Mouse (Mus musculus) myocyte (in vitro differentiated cells): ENCODE measurements around the gene Smad1.

Source experiments
- E2F4 ChIP-seq: IDR thresholded peaks from one replicate; pipeline ENCODE4 v1.6.1; 2011; ENCODE audit warnings: mild to moderate bottlenecking, control low read depth, moderate library complexity; ENCODE audit not compliant: insufficient read depth
- POLR2A ChIP-seq: IDR thresholded peaks from one replicate; pipeline ENCODE4 v1.6.1; 2011; ENCODE audit warnings: low read depth, mild to moderate bottlenecking, control low read depth, moderate library complexity; ENCODE audit not compliant: insufficient read length
- REST ChIP-seq: IDR thresholded peaks from one replicate; pipeline ENCODE4 v1.6.1; 2011; ENCODE audit warnings: mild to moderate bottlenecking, control low read depth, moderate library complexity; ENCODE audit not compliant: insufficient read depth, insufficient read length

GRCm38 (mm10) chr8:79350094-79350593, 49.2 kb downstream of the Smad1 start:
- TF ChIP-seq E2F4 (no peak), POLR2A (no peak), REST (no peak)
